Mouse (Mus musculus): Measurements from ENCODE around the gene Gm4847. TPM values are rescaled to one million over a fixed set of nuclear protein-coding genes. Genes with fewer than 3 reads are reported as not detected.

Gene Gm4847
- not detected in 2 replicates for polyA plus RNA-seq (2016; fragmentation: Nextera tagmentation; extraction: Ambion mirVana)

- no peak within 1 kb of the TSS for H3K4me2 ChIP-seq
- no peak for ATAC-seq
- 62% methylated on average over 2 of the region's 2 CpGs for WGBS (ENCODE audit: insufficient replicate concordance)
These were observed at the start of gene Gm4847 for GRCm38 (mm10) chr1:166647593-166647992. Gene Gm4847, minus strand, starts transcription at chr1:166647693.

GRCm38 (mm10) chr1:166681745-166682144, 34.3 kb upstream of the Gm4847 start, which contains the start of gene Fmo9:
Gene Fmo9, minus strand, starts transcription at chr1:166681845.
- no peak within 1 kb of the TSS for H3K4me3 ChIP-seq

More at GRCm38 (mm10) chr1:166647593-166647992, at the start of gene Gm4847:
- Histone ChIP-seq H3K9ac (no peak within 1 kb of the TSS), H3K4me3 (no peak within 1 kb of the TSS), H3K4me1 (no peaks in the 10 kb centered on the region), H3K27ac (no peak within 1 kb of the TSS), H3K9me3 (replicated peaks) (no peaks in the 10 kb centered on the region), H3K36me3 (no peaks in the 10 kb centered on the region), H3K27me3 (replicated peaks) (no peaks in the 10 kb centered on the region)

GRCm38 (mm10) chr1:166669264-166669663, 21.8 kb upstream of the Gm4847 start:
- H3K4me2 ChIP-seq: no peak overlapping the region
- no peak overlapping the region for H3K27ac ChIP-seq
- H3K9me3 ChIP-seq (replicated peaks): no peaks in the 10 kb centered on the region
- WGBS (ENCODE audit: insufficient replicate concordance): 77% methylated on average over 5 of the region's 5 CpGs
- ATAC-seq: no peak
- no peaks in the 10 kb centered on the region for H3K36me3 ChIP-seq
- H3K4me3 ChIP-seq: no peak overlapping the region
- no peaks in the 10 kb centered on the region for H3K27me3 ChIP-seq (replicated peaks)
- H3K9ac ChIP-seq: no peak overlapping the region
- H3K4me1 ChIP-seq: no peaks in the 10 kb centered on the region

More at GRCm38 (mm10) chr1:166681745-166682144, 34.3 kb upstream of the Gm4847 start, which contains the start of gene Fmo9:
- no peak for ATAC-seq
- no peak within 1 kb of the TSS for H3K27ac ChIP-seq
- no peak within 1 kb of the TSS for H3K9ac ChIP-seq
- no peaks in the 10 kb centered on the region for H3K4me1 ChIP-seq
- no peak within 1 kb of the TSS for H3K4me2 ChIP-seq
- H3K9me3 ChIP-seq (replicated peaks): no peaks in the 10 kb centered on the region
- WGBS (ENCODE audit: insufficient replicate concordance): 53% methylated on average over 1 of the region's 1 CpGs
- no peaks in the 10 kb centered on the region for H3K27me3 ChIP-seq (replicated peaks)
- H3K36me3 ChIP-seq: no peaks in the 10 kb centered on the region

- Histone ChIP-seq H3K9ac (no peak overlapping the region), H3K4me2 (no peak overlapping the region), H3K36me3 (no peaks in the 10 kb centered on the region), H3K4me1 (no peaks in the 10 kb centered on the region), H3K27me3 (replicated peaks) (no peaks in the 10 kb centered on the region), H3K4me3 (no peak overlapping the region), H3K9me3 (replicated peaks) (no peaks in the 10 kb centered on the region; the same call in 1 of the 2 replicates), H3K27ac (no peak overlapping the region)
- WGBS (ENCODE audit: insufficient replicate concordance): 79% methylated on average over 8 of the region's 8 CpGs
- no peak for ATAC-seq
These were observed 13.3 kb upstream of the Gm4847 start for GRCm38 (mm10) chr1:166660800-166661199.

Small RNAs within 50 kb of the gene (microRNA-seq; reads per million reads assigned to microRNA genes)
- not detected for gene Gm22992

Other genes with a start within 250 kb of the Gm4847 start
- 2.8 and 3.2 TPM in 2 replicates for gene Pogk, start 237.8 kb downstream of the Gm4847 start, polyA plus RNA-seq (2016; fragmentation: Nextera tagmentation; extraction: Ambion mirVana)
- not detected in 2 replicates for gene Gm4846, start 150.1 kb downstream of the Gm4847 start, polyA plus RNA-seq (2016; fragmentation: Nextera tagmentation; extraction: Ambion mirVana)
- not detected in 2 replicates for gene Fmo9, start 34.2 kb upstream of the Gm4847 start, polyA plus RNA-seq (2016; fragmentation: Nextera tagmentation; extraction: Ambion mirVana)